Mouse (Mus musculus) olfactory bulb, adult 2 months (tissue): ENCODE data around the gene Rhox2b. TPM values are rescaled to one million over a fixed set of nuclear protein-coding genes. Genes with fewer than 3 reads are reported as not detected.
"Not testable (repeated sequence)": the region's sequence is repeated elsewhere in the genome, so short reads cannot be mapped to it uniquely, and the experiment has no call there.

Source experiments
- H3K27ac ChIP-seq: fragments of 200-500 bp; 2 replicates; pipeline ENCODE4 v1.5.1; 2012; ENCODE audit warnings: low read depth, low read length; ENCODE audit not compliant: insufficient read depth
- H3K4me1 ChIP-seq: fragments of 200-500 bp; 2 replicates; pipeline ENCODE4 v1.6.1; 2012; ENCODE audit warnings: low read length; ENCODE audit not compliant: control insufficient read depth, insufficient read depth
- H3K4me3 ChIP-seq: fragments of 200-500 bp; 2 replicates; pipeline ENCODE4 v1.5.1; 2012; ENCODE audit warnings: mild to moderate bottlenecking, low read depth, low read length, moderate library complexity; ENCODE audit not compliant: insufficient read depth
- WGBS: fragments of 180-500 bp; shearing (Covaris S2); methylation state at CpG from one replicate; pipeline ENCODE4 v1.1.7; 2018; 5-methylcytosine and 5-hydroxymethylcytosine counted together
- polyA plus RNA-seq: library from polyadenylated mRNA; stranded (reverse); fragments of >200 nt; gene quantifications from 2 replicates; pipeline ENCODE4 v1.2.4, GENCODE M21; 2012; ENCODE audit warnings: low replicate concordance; ENCODE audit not compliant: missing spikeins, insufficient read depth, insufficient read length

Rhox2b gene
- not detected in 2 replicates for polyA plus RNA-seq

DNA sequence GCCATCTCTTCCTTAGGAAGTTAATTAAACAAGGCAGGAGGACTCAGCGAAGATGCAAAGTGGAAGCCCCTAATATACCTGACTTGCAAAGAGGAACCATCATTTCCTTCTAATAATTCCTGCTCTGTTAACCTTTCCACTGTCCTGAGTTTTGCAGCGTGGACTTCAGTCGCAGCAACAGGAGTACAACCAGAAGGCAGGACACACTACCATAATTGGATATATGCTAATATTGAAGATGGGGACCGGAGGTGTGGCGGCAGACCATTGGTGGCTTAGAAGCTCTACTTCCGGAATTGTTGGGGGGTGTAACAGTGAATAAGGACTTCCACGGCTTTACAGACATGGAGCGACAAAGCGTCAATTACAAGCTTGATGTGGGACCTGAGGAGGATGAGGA is at the start of gene Rhox2b:
TSS of gene Rhox2b (plus strand) at position 301 of the 400 bp plus-strand sequence.
- not testable (repeated sequence) for H3K4me1 ChIP-seq, H3K27ac ChIP-seq, H3K4me3 ChIP-seq
- WGBS: no CpG with 5 or more reads among the region's 9 CpGs

DNA sequence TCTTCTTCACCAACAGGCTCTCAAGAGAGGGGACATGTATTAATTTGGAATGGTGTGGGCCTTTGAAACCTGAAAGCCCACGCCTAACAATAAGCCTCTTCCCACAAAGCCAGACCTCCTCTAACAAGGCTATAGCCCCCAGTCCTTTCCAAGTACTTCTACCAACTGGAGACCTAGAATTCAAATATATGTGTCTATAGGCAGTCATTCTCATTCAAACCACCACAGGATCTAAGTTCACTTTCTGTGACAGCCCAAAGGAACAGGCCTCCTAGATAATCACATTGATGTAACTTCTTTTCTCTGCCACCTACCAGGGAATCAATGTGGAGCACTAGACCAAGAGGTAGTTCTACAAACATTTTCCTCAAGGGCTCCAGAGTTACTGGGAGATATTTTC is 32.1 kb upstream of the Rhox2b start, which contains the start of gene Rhox3a2:
TSS of gene Rhox3a2 (plus strand) at position 301 of the 400 bp plus-strand sequence.
- not testable (repeated sequence) for H3K27ac ChIP-seq, H3K4me1 ChIP-seq, H3K4me3 ChIP-seq
- WGBS: no CpG with 5 or more reads among the region's 1 CpGs

DNA sequence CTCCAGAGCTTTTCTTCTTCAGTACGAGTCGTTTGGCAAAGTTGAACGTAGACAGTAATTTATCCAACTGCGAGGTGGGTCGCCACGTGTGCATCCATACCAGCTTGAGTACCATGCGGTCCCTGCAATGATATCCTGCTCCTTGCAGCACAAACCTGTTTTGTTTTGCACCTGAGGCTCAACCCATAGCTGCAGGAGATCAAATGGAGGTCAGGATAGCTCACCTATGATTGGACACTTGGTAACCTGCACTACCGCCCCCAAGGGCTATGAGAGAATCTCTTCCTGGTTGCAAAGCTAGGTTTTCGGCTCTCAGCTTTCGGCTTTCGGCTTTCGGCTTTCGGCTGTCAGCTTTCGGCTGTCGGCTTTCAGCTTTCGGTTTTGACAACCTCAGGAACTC is 21.3 kb upstream of the Rhox2b start, which contains the start of gene Rhox4a2:
TSS of gene Rhox4a2 (plus strand) at position 301 of the 400 bp plus-strand sequence.
- WGBS: 100% methylated on average over 8 of the region's 16 CpGs

DNA sequence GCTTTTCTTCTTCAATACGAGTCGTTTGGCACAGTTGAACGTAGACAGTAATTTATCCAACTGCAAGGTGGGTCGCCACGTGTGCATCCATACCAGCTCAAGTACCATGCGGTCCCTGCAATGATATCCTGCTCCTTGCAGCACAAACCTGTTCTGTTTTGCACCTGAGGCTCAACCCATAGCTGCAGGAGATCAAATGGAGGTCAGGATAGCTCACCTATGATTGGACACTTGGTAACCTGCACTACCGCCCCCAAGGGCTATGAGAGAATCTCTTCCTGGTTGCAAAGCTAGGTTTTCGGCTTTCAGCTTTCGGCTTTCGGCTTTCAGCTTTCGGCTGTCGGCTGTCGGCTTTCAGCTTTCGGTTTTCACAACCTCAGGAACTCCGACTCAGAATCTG is 20.3 kb downstream of the Rhox2b start, which contains the start of gene Rhox4b:
TSS of gene Rhox4b (plus strand) at position 301 of the 400 bp plus-strand sequence.
- not testable (repeated sequence) for H3K4me3 ChIP-seq, H3K27ac ChIP-seq, H3K4me1 ChIP-seq
- WGBS: 84% methylated on average over 14 of the region's 15 CpGs

More for the DNA sequence above, 21.3 kb upstream of the Rhox2b start, which contains the start of gene Rhox4a2:
- not testable (repeated sequence) for H3K27ac ChIP-seq, H3K4me1 ChIP-seq, H3K4me3 ChIP-seq

DNA sequence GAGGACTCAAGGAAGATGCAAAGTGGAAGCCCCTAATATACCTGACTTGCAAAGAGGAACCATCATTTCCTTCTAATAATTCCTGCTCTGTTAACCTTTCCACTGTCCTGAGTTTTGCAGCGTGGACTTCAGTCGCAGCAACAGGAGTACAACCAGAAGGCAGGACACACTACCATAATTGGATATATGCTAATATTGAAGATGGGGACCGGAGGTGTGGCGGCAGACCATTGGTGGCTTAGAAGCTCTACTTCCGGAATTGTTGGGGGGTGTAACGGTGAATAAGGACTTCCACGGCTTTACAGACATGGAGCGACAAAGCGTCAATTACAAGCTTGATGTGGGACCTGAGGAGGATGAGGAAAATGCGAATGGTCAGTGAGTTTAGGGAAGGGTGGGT is 41.5 kb downstream of the Rhox2b start, which contains the start of gene Rhox2c:
TSS of gene Rhox2c (plus strand) at position 301 of the 400 bp plus-strand sequence.
- H3K27ac ChIP-seq, H3K4me3 ChIP-seq, H3K4me1 ChIP-seq: not testable (repeated sequence)
- 94% methylated on average over 9 of the region's 10 CpGs for WGBS

DNA sequence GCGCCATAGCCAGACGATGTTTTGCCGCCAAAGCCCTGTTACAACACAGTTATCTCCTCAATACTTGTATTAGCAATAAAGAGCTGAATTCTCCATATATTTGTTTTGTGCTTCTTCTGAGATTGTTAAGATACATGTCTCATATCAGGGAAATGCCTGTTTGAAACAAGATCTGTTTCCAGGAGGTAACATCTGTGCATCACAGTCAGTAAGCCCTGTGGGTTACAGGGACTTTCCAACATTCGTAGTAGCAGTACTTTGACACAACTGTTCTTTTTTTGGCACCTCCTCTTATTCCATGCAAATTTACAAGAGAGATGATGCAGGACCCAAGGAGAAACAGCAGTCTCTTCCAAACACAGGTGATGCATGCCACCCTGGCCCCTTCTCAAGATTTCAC is 46.4 kb downstream of the Rhox2b start, which contains the start of gene Rhox3c:
TSS of gene Rhox3c (plus strand) at position 301 of the 400 bp plus-strand sequence.
- not testable (repeated sequence) for H3K4me1 ChIP-seq, H3K27ac ChIP-seq, H3K4me3 ChIP-seq
- 87% methylated on average over 3 of the region's 4 CpGs for WGBS

Other genes with a start within 250 kb of the Rhox2b start
- not detected in 2 replicates for gene Akap14, start 243.2 kb upstream of the Rhox2b start, polyA plus RNA-seq
- gene Ndufa1, start 220.9 kb upstream of the Rhox2b start, polyA plus RNA-seq: not detected in 2 replicates
- gene Rnf113a1, start 220.8 kb upstream of the Rhox2b start, polyA plus RNA-seq: not detected in 2 replicates
- not detected in 2 replicates for gene Gm9, start 201.0 kb upstream of the Rhox2b start, polyA plus RNA-seq
- not detected in 2 replicates for gene Rhox1, start 189.8 kb upstream of the Rhox2b start, polyA plus RNA-seq
- gene Rhox2a, start 167.1 kb upstream of the Rhox2b start, polyA plus RNA-seq: not detected in 2 replicates
- gene Rhox3a, start 162.1 kb upstream of the Rhox2b start, polyA plus RNA-seq: not detected in 2 replicates
- gene Rhox4a, start 146.7 kb upstream of the Rhox2b start, polyA plus RNA-seq: not detected in 2 replicates
- not detected in 2 replicates for gene Rhox3a2, start 32.0 kb upstream of the Rhox2b start, polyA plus RNA-seq
- gene Rhox4a2, start 21.2 kb upstream of the Rhox2b start, polyA plus RNA-seq: not detected in 2 replicates
- gene Rhox4b, start 20.4 kb downstream of the Rhox2b start, polyA plus RNA-seq: not detected in 2 replicates
- gene Rhox2c, start 41.6 kb downstream of the Rhox2b start, polyA plus RNA-seq: not detected in 2 replicates
- not detected in 2 replicates for gene Rhox3c, start 46.5 kb downstream of the Rhox2b start, polyA plus RNA-seq
- not detected in 2 replicates for gene Rhox4c, start 68.3 kb downstream of the Rhox2b start, polyA plus RNA-seq
- not detected in 2 replicates for gene Rhox2d, start 81.4 kb downstream of the Rhox2b start, polyA plus RNA-seq
- not detected in 2 replicates for gene Rhox4d, start 102.3 kb downstream of the Rhox2b start, polyA plus RNA-seq
- not detected in 2 replicates for gene Rhox2e, start 118.4 kb downstream of the Rhox2b start, polyA plus RNA-seq
- gene Rhox3e, start 130.0 kb downstream of the Rhox2b start, polyA plus RNA-seq: not detected in 2 replicates
- not detected in 2 replicates for gene Rhox4e, start 145.3 kb downstream of the Rhox2b start, polyA plus RNA-seq
- not detected in 2 replicates for gene Rhox2f, start 159.3 kb downstream of the Rhox2b start, polyA plus RNA-seq
- not detected in 2 replicates for gene Rhox3f, start 168.9 kb downstream of the Rhox2b start, polyA plus RNA-seq
- not detected in 2 replicates for gene Rhox4f, start 195.6 kb downstream of the Rhox2b start, polyA plus RNA-seq
- not detected in 2 replicates for gene Rhox3g, start 216.5 kb downstream of the Rhox2b start, polyA plus RNA-seq
- gene Rhox2g, start 231.4 kb downstream of the Rhox2b start, polyA plus RNA-seq: not detected in 2 replicates
- gene Rhox4g, start 239.3 kb downstream of the Rhox2b start, polyA plus RNA-seq: not detected in 2 replicates